Mouse (Mus musculus): ENCODE measurements around the gene Ppp1r15b. TPM values are rescaled to one million over a fixed set of nuclear protein-coding genes. Genes with fewer than 3 reads are reported as not detected.

The Ppp1r15b gene
- total and polyA plus RNA-seq, 2 experiments from 2014 or later = 18.7 to 49.5 TPM

DNA sequence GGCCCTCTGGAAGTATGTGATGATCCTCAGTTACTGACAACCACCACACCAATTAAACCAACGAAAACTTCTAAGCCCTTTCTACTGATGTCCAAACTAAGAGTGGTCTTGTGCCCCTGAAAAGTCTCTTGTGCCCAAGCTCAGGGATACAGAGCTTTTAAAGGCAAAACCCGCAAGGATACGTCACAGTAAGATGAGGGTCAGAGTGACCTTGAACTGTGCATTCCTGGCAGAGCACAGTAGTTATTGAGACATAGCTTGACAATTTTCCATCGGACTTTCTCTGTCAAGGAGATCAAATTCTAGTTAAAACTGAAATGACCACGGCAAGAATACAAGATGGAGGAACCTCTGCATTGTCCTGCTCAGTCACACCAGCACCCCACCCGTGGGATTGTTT lies 9.7 kb upstream of the Ppp1r15b start:
- Histone ChIP-seq H3K4me1 (ENCODE audit: insufficient read depth) (no peaks in the 10 kb centered on the region), H3K27me3 (ENCODE audit: insufficient read depth, low read length) (no peaks in the 10 kb centered on the region), H3K9me3 (ENCODE audit: low read length) (no peaks in the 10 kb centered on the region), H3K27ac (ENCODE audit: low read depth, low read length) (no peak overlapping the region), H3K4me3 (ENCODE audit: low read depth, low read length) (no peak overlapping the region), H3K36me3 (ENCODE audit: insufficient read depth) (no peaks in the 10 kb centered on the region), H3K9ac (no peak overlapping the region), H3K4me2 (ENCODE audit: low read depth) (no peak overlapping the region)
- 69% methylated on average over 6 of the region's 6 CpGs for WGBS
- no peak for ATAC-seq
- no peak for TF ChIP-seq CTCF (IDR thresholded peaks at IDR 0.05; ENCODE audit: low read depth)
- no peak for DNase-seq

DNA sequence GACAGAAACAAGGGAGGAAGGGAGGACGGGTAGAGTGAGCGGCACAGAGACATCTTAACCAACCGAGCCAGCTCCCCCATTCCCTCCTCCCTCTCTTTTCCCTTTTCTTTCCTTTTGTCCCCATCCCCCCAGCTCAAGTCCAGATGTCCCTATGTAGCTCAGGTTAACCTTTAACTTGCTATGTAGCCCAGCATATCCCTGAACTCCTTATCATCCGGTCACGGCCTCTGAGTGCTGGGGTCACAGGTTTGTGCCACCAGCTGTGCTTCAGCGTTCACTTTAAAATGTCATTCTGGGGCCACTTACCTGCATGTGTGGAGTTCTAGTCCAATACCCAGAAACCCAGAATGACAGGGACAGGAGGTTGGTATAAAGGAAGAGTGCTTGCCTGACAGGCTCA lies 6.8 kb upstream of the Ppp1r15b start:
- WGBS = 82% methylated on average over 6 of the region's 6 CpGs
- Histone ChIP-seq H3K27ac (ENCODE audit: low read depth, low read length) (no peak overlapping the region), H3K4me2 (ENCODE audit: low read depth) (no peak overlapping the region), H3K36me3 (ENCODE audit: insufficient read depth) (no peaks in the 10 kb centered on the region), H3K9me3 (ENCODE audit: low read length) (no peaks in the 10 kb centered on the region), H3K9ac (no peak overlapping the region), H3K27me3 (ENCODE audit: insufficient read depth, low read length) (no peaks in the 10 kb centered on the region), H3K4me3 (ENCODE audit: low read depth, low read length) (no peak overlapping the region), H3K4me1 (ENCODE audit: insufficient read depth) (no peaks in the 10 kb centered on the region)
- no peak for TF ChIP-seq CTCF (IDR thresholded peaks at IDR 0.05; ENCODE audit: low read depth)
- ATAC-seq = no peak
- DNase-seq = no peak

DNA sequence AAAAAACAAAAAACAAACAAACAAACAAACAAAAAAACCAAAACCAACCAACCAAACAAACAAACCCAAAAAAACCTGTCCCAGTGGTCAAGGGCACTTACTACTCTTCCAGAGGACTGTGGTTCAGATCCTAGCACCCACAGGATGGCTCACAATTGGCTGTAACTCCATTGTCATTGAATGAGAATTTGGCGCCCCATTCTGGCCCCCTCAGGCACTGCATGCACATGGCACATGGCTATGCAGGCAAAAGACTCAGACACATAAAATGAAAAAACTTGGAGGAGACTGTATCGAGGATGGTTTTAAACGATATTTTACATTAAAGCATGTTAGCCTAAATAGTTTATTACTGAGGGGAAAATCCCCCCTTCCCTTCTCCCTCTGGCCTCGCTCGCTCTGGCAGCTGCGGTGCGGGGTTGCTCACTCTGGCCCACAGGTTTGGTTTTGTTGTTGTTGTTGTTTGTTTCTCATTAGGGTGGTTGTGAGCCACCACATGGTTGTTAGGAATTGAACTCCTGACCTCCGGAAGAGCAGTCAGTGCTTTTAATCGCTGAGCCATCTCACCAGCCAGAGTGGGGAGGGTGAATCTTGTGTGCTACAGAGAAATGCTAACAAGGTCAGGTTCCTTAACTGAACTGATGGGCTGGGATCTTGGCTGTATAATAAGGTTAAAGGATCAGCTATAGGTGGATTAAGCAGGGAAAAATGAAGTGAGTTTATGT lies 5.1 kb upstream of the Ppp1r15b start:
- 92% methylated on average over 9 of the region's 9 CpGs for WGBS
- Histone ChIP-seq H3K4me1 (ENCODE audit: insufficient read depth) (no peaks in the 10 kb centered on the region), H3K4me3 (ENCODE audit: low read depth, low read length) (no peak overlapping the region), H3K4me2 (ENCODE audit: low read depth) (no peak overlapping the region), H3K27me3 (ENCODE audit: insufficient read depth, low read length) (no peaks in the 10 kb centered on the region), H3K36me3 (ENCODE audit: insufficient read depth) (no peaks in the 10 kb centered on the region), H3K9me3 (ENCODE audit: low read length) (no peaks in the 10 kb centered on the region), H3K9ac (no peak overlapping the region), H3K27ac (ENCODE audit: low read depth, low read length) (no peak overlapping the region)
- no peak for ATAC-seq
- no peak; the same call in 1 of the 2 replicates for TF ChIP-seq CTCF (IDR thresholded peaks at IDR 0.05; ENCODE audit: low read depth)
- DNase-seq = no peak

DNA sequence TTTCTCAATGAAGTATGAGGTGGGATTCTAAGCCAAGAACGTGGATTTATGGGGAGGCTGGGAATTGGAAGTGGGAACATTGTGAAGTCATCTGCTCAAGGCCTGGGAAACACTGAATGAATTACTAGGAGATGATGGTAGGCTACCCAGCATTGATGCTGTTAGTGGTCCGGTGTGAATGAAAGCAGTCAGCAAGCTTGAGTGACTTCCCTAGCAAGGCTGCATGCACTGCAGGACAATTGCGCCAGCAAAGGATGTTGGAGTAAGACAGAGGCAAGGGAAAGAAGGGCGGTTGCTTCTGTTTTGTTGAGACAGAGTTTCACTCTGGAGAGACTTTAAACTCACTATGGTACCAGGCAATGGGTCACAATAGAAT lies 4.6 kb upstream of the Ppp1r15b start:
- DNase-seq (no peak), ATAC-seq (no peak)
- Histone ChIP-seq H3K4me3 (ENCODE audit: low read depth, low read length) (no peak overlapping the region), H3K4me1 (ENCODE audit: insufficient read depth) (no peaks in the 10 kb centered on the region), H3K9me3 (ENCODE audit: low read length) (no peaks in the 10 kb centered on the region), H3K9ac (no peak overlapping the region), H3K27ac (ENCODE audit: low read depth, low read length) (no peak overlapping the region), H3K36me3 (ENCODE audit: insufficient read depth) (no peaks in the 10 kb centered on the region), H3K4me2 (ENCODE audit: low read depth) (no peak overlapping the region), H3K27me3 (ENCODE audit: insufficient read depth, low read length) (no peaks in the 10 kb centered on the region)
- TF ChIP-seq CTCF (IDR thresholded peaks at IDR 0.05; ENCODE audit: low read depth) = no peak
- WGBS = 58% methylated on average over 4 of the region's 4 CpGs

DNA sequence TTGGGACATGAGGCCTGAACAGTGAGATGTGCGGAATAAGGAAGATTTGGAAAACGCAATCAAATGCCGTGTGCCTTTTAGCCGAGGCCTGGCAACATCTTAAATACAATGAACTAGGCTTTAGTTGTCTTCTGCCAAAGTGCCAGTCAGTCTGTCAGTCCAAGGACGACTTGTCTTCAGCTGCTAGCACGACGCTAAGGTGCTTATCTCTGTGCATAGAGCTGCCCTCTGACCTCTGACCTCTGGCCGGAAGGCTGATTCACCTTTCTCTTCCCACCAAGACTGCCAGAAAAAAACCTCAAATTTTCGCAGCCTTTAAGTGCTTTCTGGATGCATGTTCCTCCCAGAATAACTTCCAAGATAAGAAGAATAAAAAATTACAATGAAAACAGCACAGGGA lies 3.6 kb upstream of the Ppp1r15b start:
- no peak for TF ChIP-seq CTCF (IDR thresholded peaks at IDR 0.05; ENCODE audit: low read depth)
- WGBS = 66% methylated on average over 9 of the region's 9 CpGs

DNA sequence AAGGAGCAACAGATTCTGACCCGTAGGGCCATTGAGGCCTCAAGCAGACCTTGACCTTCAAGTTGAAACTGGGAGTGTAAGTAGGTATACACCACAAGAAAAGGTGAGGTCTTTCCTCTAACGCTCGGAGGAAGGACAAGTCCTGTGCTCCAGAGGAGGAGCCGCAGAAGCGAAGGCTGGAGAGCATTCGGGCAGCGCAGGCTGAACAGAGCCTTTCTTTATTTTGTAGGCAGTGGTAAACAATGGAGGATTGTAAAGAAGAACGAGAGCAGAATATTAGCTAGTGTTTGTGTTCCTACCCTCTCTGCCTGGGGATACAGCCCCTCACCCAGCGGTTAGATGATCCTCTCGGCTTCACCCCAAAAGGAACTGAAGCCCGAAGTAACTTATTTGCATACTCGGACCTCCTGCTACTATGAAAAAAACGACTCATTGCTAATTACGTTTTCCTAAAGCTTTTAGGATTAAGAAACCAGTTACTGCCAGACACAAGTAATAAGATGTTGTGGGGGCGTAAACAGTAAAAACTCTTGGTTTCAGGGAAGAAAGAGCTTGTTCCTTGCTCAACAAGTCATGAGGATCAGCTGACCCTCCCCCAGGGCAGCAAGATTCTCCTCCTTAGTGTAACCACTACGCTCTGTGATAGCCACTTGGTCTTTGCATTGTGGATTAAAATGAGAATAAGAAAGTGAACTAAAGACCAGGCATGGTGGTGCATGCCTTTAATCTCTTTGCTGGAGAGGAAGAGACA lies 1.3 kb upstream of the Ppp1r15b start:
- H3K4me1 ChIP-seq (ENCODE audit: insufficient read depth) = 0 out of 2 replicates have a peak, but pooled peaks cover 20% of the 10 kb centered on the region
- H3K4me3 ChIP-seq (ENCODE audit: low read depth, low read length) = no peak overlapping the region
- no peak overlapping the region for H3K4me2 ChIP-seq (ENCODE audit: low read depth)
- no peaks in the 10 kb centered on the region for H3K27me3 ChIP-seq (ENCODE audit: insufficient read depth, low read length)
- no peak for ATAC-seq
- 12% methylated on average over 16 of the region's 16 CpGs for WGBS
- DNase-seq = peak; percentile 31
- H3K9ac ChIP-seq = no peak overlapping the region
- no peaks in the 10 kb centered on the region for H3K9me3 ChIP-seq (ENCODE audit: low read length)
- TF ChIP-seq CTCF (IDR thresholded peaks at IDR 0.05; ENCODE audit: low read depth) = no peak
- peak overlapping the region; percentile 98; the same call in 1 of the 2 replicates for H3K27ac ChIP-seq (ENCODE audit: low read depth, low read length)
- H3K36me3 ChIP-seq (ENCODE audit: insufficient read depth) = no peaks in the 10 kb centered on the region; the same call in 1 of the 2 replicates

More for the DNA sequence above, 3.6 kb upstream of the Ppp1r15b start:
- no peak overlapping the region for H3K4me2 ChIP-seq (ENCODE audit: low read depth)
- no peak overlapping the region for H3K9ac ChIP-seq
- H3K9me3 ChIP-seq (ENCODE audit: low read length) = no peaks in the 10 kb centered on the region
- H3K27me3 ChIP-seq (ENCODE audit: insufficient read depth, low read length) = no peaks in the 10 kb centered on the region
- no peak overlapping the region for H3K4me3 ChIP-seq (ENCODE audit: low read depth, low read length)
- DNase-seq (no peak), ATAC-seq (no peak)
- H3K4me1 ChIP-seq (ENCODE audit: insufficient read depth) = no peaks in the 10 kb centered on the region
- no peaks in the 10 kb centered on the region for H3K36me3 ChIP-seq (ENCODE audit: insufficient read depth)
- H3K27ac ChIP-seq (ENCODE audit: low read depth, low read length) = no peak overlapping the region

DNA sequence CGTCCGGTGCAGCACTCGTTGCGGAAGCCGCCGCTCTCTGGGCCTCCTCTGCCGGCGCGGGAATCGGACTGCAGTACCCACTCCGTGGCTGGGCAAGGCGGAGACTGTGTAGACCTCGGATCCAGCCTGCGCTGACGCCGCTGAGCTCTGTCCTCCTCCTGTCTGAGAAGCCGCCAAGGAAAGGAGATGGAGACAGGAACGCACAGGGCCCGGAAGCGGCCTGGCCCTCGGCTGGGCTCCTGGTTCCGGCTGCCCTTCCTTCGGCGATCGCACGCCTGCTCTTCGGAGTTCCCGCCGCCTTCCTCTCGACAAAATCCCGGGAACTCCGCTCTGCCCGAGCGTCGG lies 590 bp downstream of the Ppp1r15b start:
- H3K36me3 ChIP-seq (ENCODE audit: insufficient read depth) = no peaks in the 10 kb centered on the region; the same call in 1 of the 2 replicates
- H3K9ac ChIP-seq = peak overlapping the region; percentile 97
- H3K4me3 ChIP-seq (ENCODE audit: low read depth, low read length) = peak overlapping the region; percentile 96
- peaks cover 30% of the 10 kb centered on the region; the same call in 1 of the 2 replicates for H3K4me1 ChIP-seq (ENCODE audit: insufficient read depth)
- peak overlapping the region; percentile 94 for H3K4me2 ChIP-seq (ENCODE audit: low read depth)
- H3K27ac ChIP-seq (ENCODE audit: low read depth, low read length) = peak overlapping the region; percentile 98
- DNase-seq (no peak), ATAC-seq (no peak)
- no peaks in the 10 kb centered on the region for H3K9me3 ChIP-seq (ENCODE audit: low read length)
- no peaks in the 10 kb centered on the region for H3K27me3 ChIP-seq (ENCODE audit: insufficient read depth, low read length)
- TF ChIP-seq CTCF (IDR thresholded peaks at IDR 0.05; ENCODE audit: low read depth) = no peak
- 4% methylated on average over 35 of the region's 35 CpGs for WGBS

All from forebrain, postnatal 0 days (tissue).